Mouse (Mus musculus): ENCODE data around the gene Gm10642. TPM values are rescaled to one million over a fixed set of nuclear protein-coding genes. Genes with fewer than 3 reads are reported as not detected.
A peak's percentile ranks its signal among the peaks of the same experiment; 100 is the strongest.

The Gm10642 gene
- total and polyA plus RNA-seq, 3 experiments = 0.21 to 0.41 (median 0.23) TPM

DNA sequence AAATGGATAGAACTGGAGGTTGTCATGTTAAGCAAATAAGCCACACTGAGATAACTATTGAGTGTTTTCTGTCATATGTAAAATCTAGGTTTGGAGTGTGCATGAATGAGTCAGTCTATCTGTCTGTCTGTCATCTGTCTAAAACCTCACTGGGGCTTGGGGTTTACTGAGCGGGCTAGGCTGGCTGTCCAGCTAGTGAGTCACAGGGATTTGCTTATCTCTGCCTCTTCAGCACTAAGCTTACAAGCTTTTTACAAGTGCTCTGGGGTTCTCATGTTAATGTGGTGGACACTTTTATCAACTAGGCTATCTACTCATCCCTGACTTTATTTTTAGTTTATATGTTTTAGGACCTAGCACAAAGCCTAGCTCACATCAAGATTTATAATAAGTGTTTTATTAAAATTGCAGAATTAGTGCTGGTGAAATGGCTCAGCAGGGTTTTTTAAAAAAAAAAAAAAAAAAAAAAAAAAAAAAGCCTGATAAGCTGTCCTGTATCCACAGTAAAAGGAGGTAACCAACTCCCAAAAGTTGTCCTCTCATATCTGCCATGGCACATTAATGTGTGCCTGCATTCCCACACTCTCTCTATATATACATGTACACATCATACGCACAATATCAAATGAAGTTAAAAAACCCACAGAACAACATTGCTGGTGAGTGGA is 32.4 kb downstream of the Gm10642 start:
- Histone ChIP-seq H3K79me2 (replicated peaks; ENCODE audit: control insufficient read depth, insufficient read depth, low read length) (peaks cover 5% of the 10 kb centered on the region), H3K9ac (ENCODE audit: low read depth, low read length) (no peak overlapping the region), H3K27me3 (ENCODE audit: control insufficient read depth, insufficient read depth, low read length) (no peaks in the 10 kb centered on the region), H3K27ac (no peak overlapping the region), H3K4me1 (ENCODE audit: control insufficient read depth, insufficient read depth, low read length) (peaks cover 10% of the 10 kb centered on the region), H3K4me3 (no peak overlapping the region), H3K36me3 (ENCODE audit: control insufficient read depth, insufficient read depth, low read length) (peaks cover 24% of the 10 kb centered on the region)
- 59% methylated on average over 2 of the region's 2 CpGs for WGBS
- no peak for TF ChIP-seq CTCF (IDR thresholded peaks at IDR 0.05)
- TF ChIP-seq POLR2A (IDR thresholded peaks at IDR 0.05; ENCODE audit: insufficient read depth, low read depth, low read length) = no peak
- no peak for TF ChIP-seq EP300 (IDR thresholded peaks at IDR 0.05; ENCODE audit: insufficient read depth, low read depth, low read length)
- intact Hi-C loops (cut with DNase I) = loop anchor here (5.0 kb wide), 1 partner anchor 189 kb away; no protein-coding TSS in a partner anchor
- DNase-seq = no peak

DNA sequence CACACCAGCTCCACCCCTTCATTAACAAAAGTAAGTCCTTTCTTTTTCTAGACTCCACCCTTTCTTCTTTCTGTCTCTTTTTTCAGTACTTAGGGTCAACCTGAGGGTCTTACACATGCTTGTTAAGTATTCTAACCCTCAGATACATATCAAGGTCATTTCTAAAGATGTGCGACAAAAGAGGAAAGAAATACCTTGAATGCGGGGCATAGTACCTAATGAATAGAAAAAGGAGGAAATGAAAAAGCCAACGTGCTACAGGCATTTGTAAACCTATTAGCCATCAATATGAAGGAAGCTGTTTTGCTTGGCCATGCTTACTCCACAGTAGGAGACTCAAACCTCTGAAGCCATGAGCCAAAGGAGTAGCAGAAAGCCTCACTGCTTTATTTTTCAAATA is 33.9 kb downstream of the Gm10642 start:
- WGBS = 65% methylated on average over 3 of the region's 3 CpGs

DNA sequence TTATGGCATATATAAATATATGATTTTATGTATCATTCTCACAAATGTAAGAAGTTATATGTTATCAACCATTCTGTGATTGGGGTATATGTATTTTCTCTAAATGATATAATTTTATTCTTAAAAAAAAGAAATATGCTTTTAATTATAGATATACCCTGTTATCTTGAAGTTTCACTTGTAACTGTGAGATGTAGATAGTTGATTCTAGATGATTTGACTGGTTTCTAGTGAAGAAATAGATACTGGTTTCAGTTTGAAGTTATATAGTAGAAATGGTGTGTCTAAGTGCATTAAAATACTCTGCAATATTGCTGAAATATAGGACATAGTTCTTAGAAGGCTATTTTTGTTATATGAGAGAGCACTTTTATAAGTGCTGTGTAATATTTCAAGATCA is 34.5 kb downstream of the Gm10642 start:
- Histone ChIP-seq H3K4me3 (no peak overlapping the region), H3K9ac (ENCODE audit: low read depth, low read length) (no peak overlapping the region), H3K27me3 (ENCODE audit: control insufficient read depth, insufficient read depth, low read length) (no peaks in the 10 kb centered on the region), H3K79me2 (replicated peaks; ENCODE audit: control insufficient read depth, insufficient read depth, low read length) (peaks cover 1% of the 10 kb centered on the region), H3K36me3 (ENCODE audit: control insufficient read depth, insufficient read depth, low read length) (peaks cover 14% of the 10 kb centered on the region), H3K27ac (no peak overlapping the region), H3K4me1 (ENCODE audit: control insufficient read depth, insufficient read depth, low read length) (peaks cover 8% of the 10 kb centered on the region)
- DNase-seq = no peak
- TF ChIP-seq CTCF (IDR thresholded peaks at IDR 0.05) (no peak), EP300 (IDR thresholded peaks at IDR 0.05; ENCODE audit: insufficient read depth, low read depth, low read length) (no peak), POLR2A (IDR thresholded peaks at IDR 0.05; ENCODE audit: insufficient read depth, low read depth, low read length) (no peak)
- intact Hi-C loops (cut with DNase I) = no loop called here

More for the DNA sequence above, 33.9 kb downstream of the Gm10642 start:
- H3K9ac ChIP-seq (ENCODE audit: low read depth, low read length) = no peak overlapping the region
- peaks cover 10% of the 10 kb centered on the region for H3K4me1 ChIP-seq (ENCODE audit: control insufficient read depth, insufficient read depth, low read length)
- intact Hi-C loops (cut with DNase I) = loop anchor here (5.0 kb wide), 1 partner anchor 187 kb away; no protein-coding TSS in a partner anchor
- DNase-seq = no peak
- H3K27me3 ChIP-seq (ENCODE audit: control insufficient read depth, insufficient read depth, low read length) = no peaks in the 10 kb centered on the region
- H3K27ac ChIP-seq = no peak overlapping the region
- no peak overlapping the region for H3K4me3 ChIP-seq
- H3K79me2 ChIP-seq (replicated peaks; ENCODE audit: control insufficient read depth, insufficient read depth, low read length) = peaks cover 3% of the 10 kb centered on the region
- peaks cover 20% of the 10 kb centered on the region for H3K36me3 ChIP-seq (ENCODE audit: control insufficient read depth, insufficient read depth, low read length)
- TF ChIP-seq POLR2A (IDR thresholded peaks at IDR 0.05; ENCODE audit: insufficient read depth, low read depth, low read length) (no peak), EP300 (IDR thresholded peaks at IDR 0.05; ENCODE audit: insufficient read depth, low read depth, low read length) (no peak)

DNA sequence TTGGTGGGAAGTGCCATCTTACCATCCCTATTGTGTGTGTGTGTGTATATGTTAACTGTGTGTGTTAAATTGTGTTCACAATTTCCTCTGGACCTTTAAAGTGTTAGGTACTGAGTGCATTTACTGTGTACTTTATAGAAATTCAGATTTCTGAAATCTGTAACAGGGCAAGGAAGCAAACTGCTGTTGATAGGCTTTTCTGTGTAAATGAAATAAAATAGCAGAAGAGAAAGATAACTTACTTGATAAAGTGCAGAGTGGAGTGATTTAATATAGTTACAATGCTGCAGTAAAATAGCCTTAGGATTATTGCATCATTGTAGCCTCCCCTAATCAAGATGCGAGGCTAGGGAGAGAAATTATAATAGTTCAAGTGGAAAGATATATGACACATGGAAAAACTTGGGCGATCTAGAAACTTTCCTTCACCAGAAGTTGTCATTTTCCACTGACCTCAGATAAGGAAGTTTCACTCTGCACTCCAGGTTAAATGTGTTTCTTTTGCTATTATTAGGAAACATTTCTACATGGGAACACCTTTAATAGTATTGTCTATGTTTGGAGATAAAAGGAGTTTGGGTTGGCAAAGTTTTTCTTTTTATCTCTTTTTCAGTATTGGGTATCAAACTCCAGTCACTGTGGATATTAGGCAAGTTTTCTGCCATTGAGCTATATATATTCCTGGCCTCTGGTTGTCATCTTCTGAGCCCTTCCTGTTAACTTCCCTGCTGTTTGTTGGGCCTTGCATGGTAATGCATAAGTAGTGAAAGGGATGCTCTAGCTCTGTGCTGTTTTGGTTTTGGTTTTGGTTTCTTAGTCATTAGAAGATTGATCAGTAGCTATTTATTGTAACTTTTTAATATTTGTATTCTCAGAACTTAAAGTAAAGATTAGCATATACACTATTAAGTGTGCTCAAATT is 36.0 kb downstream of the Gm10642 start:
- no peaks in the 10 kb centered on the region for H3K27me3 ChIP-seq (ENCODE audit: control insufficient read depth, insufficient read depth, low read length)
- peaks cover 1% of the 10 kb centered on the region for H3K79me2 ChIP-seq (replicated peaks; ENCODE audit: control insufficient read depth, insufficient read depth, low read length)
- H3K36me3 ChIP-seq (ENCODE audit: control insufficient read depth, insufficient read depth, low read length) = peaks cover 14% of the 10 kb centered on the region
- H3K4me1 ChIP-seq (ENCODE audit: control insufficient read depth, insufficient read depth, low read length) = peaks cover 8% of the 10 kb centered on the region
- H3K4me3 ChIP-seq = no peak overlapping the region
- 23% methylated on average over 2 of the region's 2 CpGs for WGBS
- no peak overlapping the region for H3K27ac ChIP-seq
- no peak for TF ChIP-seq CTCF (IDR thresholded peaks at IDR 0.05)
- no peak for TF ChIP-seq POLR2A (IDR thresholded peaks at IDR 0.05; ENCODE audit: insufficient read depth, low read depth, low read length)
- TF ChIP-seq EP300 (IDR thresholded peaks at IDR 0.05; ENCODE audit: insufficient read depth, low read depth, low read length) = no peak
- intact Hi-C loops (cut with DNase I) = no loop called here
- no peak overlapping the region for H3K9ac ChIP-seq (ENCODE audit: low read depth, low read length)
- DNase-seq = no peak

DNA sequence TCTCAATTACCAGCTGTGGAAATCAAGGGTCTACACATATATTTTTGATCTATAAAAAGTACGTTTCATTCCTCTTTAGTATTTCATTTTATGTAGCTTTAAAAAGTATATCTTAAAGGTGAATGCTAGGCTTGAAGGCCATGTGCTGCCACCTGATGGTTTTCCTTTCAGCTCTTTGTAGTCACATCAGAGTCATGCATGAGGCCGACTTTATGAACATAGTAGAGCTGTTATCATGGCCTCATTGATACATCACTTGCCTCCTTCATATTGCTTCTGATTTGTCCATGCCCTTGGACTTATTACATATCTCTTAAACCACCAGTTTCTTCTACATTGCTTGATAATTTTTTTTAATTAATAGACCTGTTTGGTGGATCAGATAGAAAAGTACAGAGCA is 39.7 kb downstream of the Gm10642 start:
- no peak overlapping the region for H3K9ac ChIP-seq (ENCODE audit: low read depth, low read length)
- WGBS = 82% methylated on average over 2 of the region's 2 CpGs
- DNase-seq = no peak
- intact Hi-C loops (cut with DNase I) = no loop called here
- H3K79me2 ChIP-seq (replicated peaks; ENCODE audit: control insufficient read depth, insufficient read depth, low read length) = peaks cover 3% of the 10 kb centered on the region
- H3K4me3 ChIP-seq = no peak overlapping the region
- TF ChIP-seq EP300 (IDR thresholded peaks at IDR 0.05; ENCODE audit: insufficient read depth, low read depth, low read length) (no peak), CTCF (IDR thresholded peaks at IDR 0.05) (0 out of 2 replicates have a peak, but pooled peaks have one; percentile 4), POLR2A (IDR thresholded peaks at IDR 0.05; ENCODE audit: insufficient read depth, low read depth, low read length) (no peak)
- H3K27me3 ChIP-seq (ENCODE audit: control insufficient read depth, insufficient read depth, low read length) = no peaks in the 10 kb centered on the region
- H3K36me3 ChIP-seq (ENCODE audit: control insufficient read depth, insufficient read depth, low read length) = peaks cover 8% of the 10 kb centered on the region; the same call in 1 of the 2 replicates
- H3K27ac ChIP-seq = no peak overlapping the region
- peaks cover 3% of the 10 kb centered on the region for H3K4me1 ChIP-seq (ENCODE audit: control insufficient read depth, insufficient read depth, low read length)
